Mouse (Mus musculus) cerebellum, adult 11-12 months (tissue): ENCODE data around the gene Runx1.
A peak's percentile ranks its signal among the peaks of the same experiment; 100 is the strongest.

ENCODE experiments used
- DNase-seq: peaks from one replicate; pipeline ENCODE4 v3.0.0; 2022

The Runx1 gene

DNA sequence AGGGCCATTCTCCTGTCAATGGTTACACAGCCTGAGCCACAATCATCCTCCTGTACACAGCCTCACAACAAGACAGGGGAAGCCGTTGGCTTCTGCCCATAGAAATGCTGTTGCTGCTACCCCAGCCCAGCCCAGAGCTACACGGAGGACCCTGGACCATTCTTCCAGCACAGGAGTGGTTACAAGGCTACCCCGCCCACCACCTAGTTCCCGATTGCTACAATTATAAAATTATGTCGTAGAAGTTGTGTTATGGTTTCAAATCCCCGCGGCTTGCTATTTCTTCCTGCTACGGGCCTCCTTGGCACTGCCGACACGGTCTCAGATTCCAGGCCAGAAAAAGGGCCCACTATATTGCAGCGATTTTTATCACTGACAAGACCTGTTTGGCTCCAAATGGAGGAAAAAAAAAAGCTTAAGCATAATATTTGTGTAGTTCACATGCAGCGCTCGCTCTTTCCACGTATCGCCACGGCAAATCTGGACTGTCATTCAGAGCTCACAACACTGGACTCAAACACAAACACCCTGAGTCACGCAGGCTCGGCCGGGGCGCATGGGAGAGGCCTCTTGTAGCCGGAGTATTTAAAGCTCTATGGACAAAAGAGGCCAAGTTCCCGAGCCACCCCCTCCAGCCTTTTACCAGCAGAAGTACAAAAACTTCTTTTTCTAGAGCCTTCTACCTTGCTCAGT is 180.4 kb downstream of the Runx1 start:
- DNase-seq = no peak

DNA sequence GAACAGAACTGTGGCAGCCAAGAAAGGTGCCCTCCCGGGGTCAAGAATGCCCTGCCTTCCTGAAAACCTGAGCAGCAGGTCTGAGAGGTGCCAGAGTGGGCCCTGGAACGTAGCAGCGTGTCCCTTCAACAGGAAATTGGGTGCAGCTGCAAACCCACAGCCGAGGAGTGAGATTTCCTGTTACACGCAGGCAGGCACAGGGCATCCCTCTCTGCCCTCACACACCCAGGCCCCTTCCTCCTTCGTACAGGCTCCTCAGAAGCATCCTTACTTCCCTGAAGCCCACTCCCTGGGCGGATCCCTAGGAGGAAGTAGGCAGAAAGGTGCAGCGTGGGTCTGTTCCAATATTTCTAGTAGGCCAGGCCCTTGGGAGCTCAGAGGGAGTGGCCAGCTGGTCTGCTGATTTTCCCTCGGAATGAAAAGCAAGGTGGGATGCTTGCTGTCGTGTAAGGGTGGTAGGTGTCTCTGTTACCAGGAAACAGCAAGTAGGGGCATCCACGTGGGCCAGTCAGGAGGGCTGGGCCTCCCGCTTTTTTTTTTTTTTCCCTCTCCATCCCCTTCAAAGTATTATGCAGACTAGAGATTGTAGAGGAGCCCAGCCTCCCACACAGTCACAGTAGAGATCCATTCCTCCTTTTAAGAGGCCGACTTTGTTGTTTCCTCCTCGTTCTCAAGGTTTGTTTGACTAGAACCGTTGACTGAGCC is 181.1 kb downstream of the Runx1 start:
- DNase-seq = no peak

GRCm38 (mm10) chr16:92644315-92644714 is 181.6 kb downstream of the Runx1 start:
- no peak for DNase-seq

GRCm38 (mm10) chr16:92642283-92642682 is 183.7 kb downstream of the Runx1 start:
- no peak for DNase-seq

- no peak for DNase-seq
Observed at GRCm38 (mm10) chr16:92641053-92641452, 184.9 kb downstream of the Runx1 start.

DNA sequence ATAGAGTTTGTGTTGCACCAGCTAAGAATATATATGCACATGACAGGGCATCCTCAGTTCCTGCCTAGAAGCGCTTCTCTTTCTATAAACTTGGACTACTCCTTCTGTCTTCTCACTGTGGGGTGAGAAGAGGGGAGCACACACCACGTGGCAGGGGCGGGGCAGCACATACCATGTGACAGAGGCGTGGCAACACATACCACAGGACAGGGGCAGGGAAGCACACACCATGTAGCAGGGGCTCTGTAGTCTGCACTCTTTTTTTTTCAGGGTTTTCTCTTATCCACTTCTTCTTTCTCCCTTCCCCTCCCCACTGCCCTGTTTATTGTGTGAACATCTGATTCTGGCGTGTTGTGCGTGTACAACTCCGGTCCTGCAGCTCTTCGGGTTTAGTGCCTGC is 186.9 kb downstream of the Runx1 start:
- no peak for DNase-seq

GRCm38 (mm10) chr16:92637033-92637432 is 188.9 kb downstream of the Runx1 start:
- DNase-seq = no peak

DNA sequence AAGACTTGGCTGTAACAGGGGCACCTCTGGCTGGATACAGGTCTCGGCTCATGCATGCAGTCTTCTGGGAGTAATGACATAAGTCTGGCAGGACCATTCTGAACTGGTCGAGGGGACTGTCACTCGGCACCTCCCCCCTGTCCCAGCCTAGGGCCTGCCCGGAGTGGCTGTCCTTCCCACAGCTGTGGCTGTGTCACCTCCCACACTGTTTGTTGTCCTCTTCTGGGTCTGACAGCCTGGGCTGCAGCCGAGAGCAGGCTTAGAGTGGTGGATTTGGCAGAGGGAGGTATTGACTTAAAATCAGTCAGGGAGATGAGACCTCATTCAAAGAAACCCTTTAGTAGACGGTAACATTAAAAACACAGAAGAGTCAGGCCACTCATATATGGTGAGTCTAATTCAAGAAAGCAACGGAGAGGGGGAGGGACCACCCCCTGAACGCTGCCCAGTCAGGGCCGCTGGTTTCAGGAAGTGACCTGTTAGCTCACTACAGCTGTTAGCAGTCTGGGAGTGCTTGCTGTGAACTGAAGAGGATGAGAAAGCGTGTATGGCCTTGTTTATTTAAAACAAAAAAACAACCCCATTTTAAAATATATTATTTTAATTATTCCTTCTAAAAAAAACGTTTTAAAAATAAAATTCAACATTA is 193.7 kb downstream of the Runx1 start:
- DNase-seq = no peak

DNA sequence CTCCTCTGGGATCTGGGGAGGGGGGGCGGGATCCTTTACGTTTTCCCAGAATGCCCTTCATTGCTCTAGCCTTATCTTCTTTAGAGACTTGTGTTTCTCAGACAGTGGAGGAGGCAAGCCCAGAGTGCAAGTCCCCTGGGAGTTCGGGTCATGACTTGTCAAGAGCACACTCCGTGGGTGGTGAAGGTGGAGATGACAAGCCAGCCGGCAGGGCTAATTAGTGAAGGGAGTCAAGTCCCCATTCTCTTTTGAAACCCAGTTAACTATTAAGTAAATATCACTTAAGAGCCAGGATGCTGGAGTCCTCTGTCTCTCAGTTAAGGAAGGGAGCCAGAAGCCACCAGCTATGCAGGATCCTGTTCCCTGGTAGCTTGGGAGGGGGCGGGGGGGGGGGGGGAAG is 194.3 kb downstream of the Runx1 start:
- DNase-seq = no peak

DNA sequence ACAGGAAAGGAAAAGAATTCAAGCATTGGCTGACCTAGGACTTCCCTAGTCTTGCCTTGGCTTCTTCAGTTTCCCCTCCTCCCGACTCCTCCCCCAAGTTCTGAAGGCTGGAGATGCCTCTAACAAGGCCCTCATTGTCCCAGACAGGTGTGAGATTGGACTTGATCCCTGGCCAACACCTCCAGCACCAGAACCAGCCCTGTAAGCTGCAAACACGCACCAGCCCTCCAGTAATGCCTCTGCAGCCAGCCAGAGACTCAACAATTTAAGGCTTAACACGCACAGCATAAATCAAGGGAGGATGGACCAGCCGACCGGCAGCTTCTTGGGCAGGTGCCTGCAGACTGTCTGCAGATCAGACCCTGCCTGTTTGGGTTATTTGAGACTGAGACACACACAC is 195.0 kb downstream of the Runx1 start:
- DNase-seq = no peak

GRCm38 (mm10) chr16:92629829-92630228 is 196.1 kb downstream of the Runx1 start:
- DNase-seq = no peak

DNA sequence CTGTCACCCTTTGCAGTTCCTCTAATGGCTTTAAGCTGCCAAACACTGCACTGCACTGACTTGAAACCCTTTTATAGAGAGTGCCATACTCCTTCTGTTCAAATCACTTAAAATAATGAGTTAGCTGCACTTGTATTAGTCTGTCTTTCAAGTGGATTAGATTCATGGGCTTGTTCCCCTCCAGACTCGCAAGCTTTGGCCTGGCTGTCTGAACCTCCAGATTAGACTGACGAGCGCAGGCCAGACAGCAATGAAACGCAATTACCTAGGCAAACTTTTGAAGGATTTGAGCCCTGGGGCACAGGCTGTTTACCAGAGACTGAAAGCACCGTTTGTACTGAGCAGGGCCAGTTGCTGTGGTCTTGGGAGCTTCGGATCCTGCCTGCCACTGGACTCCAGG is 198.7 kb downstream of the Runx1 start:
- no peak for DNase-seq

- no peak for DNase-seq
Observed at GRCm38 (mm10) chr16:92623953-92624352, 202.0 kb downstream of the Runx1 start.

DNA sequence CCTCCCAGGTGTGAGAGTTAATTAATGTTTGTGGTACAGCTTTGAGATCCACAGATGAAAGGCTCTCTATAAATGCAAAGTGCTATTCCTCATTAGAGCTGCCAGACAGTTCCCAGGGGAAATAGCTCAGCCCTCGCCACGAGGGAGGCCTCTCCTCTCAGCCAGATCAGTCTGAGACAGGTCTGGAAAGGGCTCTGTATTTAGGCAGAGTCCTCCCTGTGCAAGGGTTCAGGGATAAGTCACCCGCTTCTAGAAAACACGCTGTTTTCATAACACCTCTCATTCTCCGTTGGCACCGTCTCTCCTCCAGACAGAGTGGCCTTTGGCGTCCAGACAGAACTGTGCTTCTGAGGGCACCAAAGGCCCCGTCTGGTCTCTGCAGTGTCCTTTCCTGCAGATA is 204.1 kb downstream of the Runx1 start:
- DNase-seq = no peak

DNA sequence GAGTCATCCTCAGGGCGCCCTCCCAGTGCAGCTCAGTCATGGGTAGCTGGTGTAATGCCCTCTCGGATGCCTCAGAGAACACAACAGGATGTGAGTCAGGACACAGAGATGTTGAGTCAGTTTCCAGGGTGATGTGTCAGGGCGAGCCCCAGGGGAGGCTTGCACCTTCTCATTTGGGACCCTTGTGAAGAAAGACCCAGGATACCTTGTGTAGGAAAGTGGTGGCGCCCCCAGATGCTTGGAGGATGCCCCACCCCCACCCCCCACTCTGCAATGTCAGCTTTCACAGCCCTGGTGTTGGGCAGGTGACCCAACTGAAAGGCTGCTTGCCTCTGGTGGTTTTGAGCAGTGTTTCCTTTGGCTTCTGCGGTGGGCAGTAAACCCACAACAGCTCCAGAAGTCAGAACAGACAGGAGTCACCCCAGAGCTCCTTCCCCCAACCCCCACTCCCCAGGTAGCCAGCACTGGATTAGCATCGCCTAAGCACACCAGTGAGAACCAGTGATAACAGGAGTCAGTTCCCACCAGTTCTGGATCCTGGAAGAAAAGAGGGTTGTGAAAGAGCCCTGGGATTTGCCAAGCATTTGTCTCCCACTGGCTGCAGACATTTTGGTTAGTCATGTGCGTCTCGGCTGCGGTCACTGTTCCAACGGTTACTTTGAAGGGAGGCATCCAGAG is 205.0 kb downstream of the Runx1 start:
- DNase-seq = no peak

DNA sequence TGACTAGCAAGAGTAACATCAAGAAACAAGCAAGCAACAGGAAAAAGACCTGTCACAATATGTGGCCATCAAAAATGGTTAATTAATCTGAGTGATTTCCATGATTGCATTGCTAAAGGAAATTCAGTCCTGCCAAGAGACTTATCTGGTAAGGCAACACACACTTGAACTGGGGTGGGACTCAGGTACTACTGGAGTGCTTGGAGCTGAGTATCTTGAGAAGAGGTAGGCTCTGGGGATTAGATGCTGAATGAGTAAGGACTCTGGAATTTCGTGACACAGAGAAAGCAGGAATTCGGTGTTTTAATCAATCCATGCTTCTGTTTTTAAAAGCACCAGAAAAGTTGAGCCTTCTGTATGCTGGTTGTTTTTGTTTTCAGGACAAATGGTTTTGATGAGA is 209.1 kb downstream of the Runx1 start:
- DNase-seq = no peak

- DNase-seq = no peak
Observed at GRCm38 (mm10) chr16:92615234-92615799, 210.6 kb downstream of the Runx1 start.

DNA sequence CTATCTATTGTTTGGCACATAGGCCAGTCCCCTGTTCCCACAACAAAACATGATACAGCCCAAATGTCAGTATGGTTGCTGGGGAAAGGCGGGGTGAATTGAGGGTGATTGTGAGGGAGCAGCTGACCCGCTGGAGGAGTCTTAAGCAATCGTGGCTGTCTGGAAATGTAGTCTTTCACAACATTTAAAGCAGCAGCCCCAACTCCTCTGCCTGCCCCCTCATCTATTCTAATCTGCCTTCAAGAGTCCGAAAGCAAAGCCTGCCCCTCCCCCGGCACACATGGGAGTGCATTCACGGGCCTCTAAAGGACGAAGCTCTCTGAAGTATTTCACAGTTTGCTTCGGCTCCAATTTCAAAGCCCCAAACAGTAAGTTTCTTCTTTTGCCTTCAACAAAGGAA is 213.4 kb downstream of the Runx1 start:
- DNase-seq = peak; percentile 16

- DNase-seq = peak; percentile 83
Observed at GRCm38 (mm10) chr16:92611641-92612149, 214.3 kb downstream of the Runx1 start.

DNA sequence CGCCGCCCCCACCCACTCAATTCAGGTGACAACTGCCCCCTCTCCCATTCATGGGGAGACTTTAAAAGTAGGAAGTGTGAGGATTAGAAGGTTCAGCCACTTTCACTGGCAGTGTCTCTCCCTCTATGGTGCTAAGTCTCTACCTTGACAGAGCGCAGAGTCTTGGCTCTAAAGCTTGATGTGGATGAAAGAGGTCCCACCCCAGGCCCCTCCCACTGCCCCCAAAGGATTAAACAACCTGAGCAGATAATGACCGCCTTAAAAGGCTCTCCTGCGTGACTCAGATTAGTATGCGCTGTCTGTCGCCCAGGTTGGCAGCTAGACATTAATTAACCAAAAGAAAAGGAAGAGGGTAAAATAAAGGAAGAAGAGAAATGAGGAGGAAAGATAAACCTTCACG is 215.5 kb downstream of the Runx1 start:
- DNase-seq = no peak

GRCm38 (mm10) chr16:92609717-92610077 is 216.3 kb downstream of the Runx1 start:
- DNase-seq = no peak

- DNase-seq = no peak
Observed at GRCm38 (mm10) chr16:92609006-92609716, 216.8 kb downstream of the Runx1 start.
